Mouse (Mus musculus): ENCODE results near the gene Rps8.

DNA sequence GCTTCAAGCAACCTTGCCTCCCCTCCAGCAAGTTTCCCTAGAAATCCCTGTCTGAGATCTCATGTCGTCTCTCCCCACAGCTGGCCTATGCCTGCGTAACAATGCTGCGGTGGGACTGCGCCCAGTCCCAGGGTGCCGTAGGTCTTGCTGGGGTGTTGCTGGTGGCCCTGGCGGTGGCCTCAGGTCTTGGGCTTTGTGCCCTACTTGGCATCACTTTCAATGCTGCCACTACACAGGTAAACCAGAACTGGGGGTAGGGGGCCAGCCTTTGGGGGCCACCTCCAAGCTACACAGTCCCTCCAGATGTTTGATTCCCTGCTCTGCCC lies 47.6 kb downstream of the Rps8 start:
- TF ChIP-seq CTCF (IDR thresholded peaks at IDR 0.05; ENCODE audit: extremely low read depth, insufficient read depth, insufficient read length, insufficient replicate concordance), result no peak
- no peak for TF ChIP-seq POLR2A (IDR thresholded peaks at IDR 0.05; ENCODE audit: low read depth, low read length)
